Mouse (Mus musculus): ENCODE data around the gene Olfr19. TPM values are rescaled to one million over a fixed set of nuclear protein-coding genes. Genes with fewer than 3 reads are reported as not detected.
"Not testable (repeated sequence)": the region's sequence is repeated elsewhere in the genome, so short reads cannot be mapped to it uniquely, and the experiment has no call there.

Gene Olfr19
- not detected in 2 replicates for polyA plus RNA-seq (2015; fragmentation: Nextera tagmentation; extraction: Ambion mirVana)

DNA sequence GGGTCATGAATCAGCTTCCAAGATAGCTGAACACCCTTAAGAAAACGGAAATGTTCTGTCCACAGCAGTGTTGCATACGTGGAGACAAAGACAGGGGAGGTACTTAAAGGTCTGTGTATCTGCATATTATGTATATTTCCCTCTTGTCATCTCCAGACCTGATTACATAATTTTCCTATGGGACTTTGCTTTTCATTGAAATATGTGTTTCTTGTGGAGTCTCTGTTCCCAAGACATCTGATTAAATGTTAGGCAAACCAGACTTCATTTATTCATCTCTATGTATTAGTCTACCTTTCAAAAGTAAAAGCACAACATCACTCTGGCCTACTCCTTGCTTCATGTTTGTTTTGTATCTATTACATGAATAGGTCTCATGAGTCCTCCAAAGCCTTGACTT is at the start of gene Olfr19:
Gene Olfr19 (minus strand): TSS at position 101 of the 400 bp plus-strand sequence.
- ATAC-seq, result no peak
- no peak within 1 kb of the TSS for H3K27ac ChIP-seq
- H3K4me1 ChIP-seq, result no peaks in the 10 kb centered on the region
- 62% methylated on average over 2 of the region's 2 CpGs for WGBS
- H3K27me3 ChIP-seq, result no peaks in the 10 kb centered on the region
- no peaks in the 10 kb centered on the region for H3K9me3 ChIP-seq (replicated peaks)
- H3K9ac ChIP-seq, result no peak within 1 kb of the TSS
- H3K36me3 ChIP-seq (ENCODE audit: poor library complexity, severe bottlenecking), result no peaks in the 10 kb centered on the region
- H3K4me2 ChIP-seq, result no peak within 1 kb of the TSS
- H3K4me3 ChIP-seq, result no peak within 1 kb of the TSS

DNA sequence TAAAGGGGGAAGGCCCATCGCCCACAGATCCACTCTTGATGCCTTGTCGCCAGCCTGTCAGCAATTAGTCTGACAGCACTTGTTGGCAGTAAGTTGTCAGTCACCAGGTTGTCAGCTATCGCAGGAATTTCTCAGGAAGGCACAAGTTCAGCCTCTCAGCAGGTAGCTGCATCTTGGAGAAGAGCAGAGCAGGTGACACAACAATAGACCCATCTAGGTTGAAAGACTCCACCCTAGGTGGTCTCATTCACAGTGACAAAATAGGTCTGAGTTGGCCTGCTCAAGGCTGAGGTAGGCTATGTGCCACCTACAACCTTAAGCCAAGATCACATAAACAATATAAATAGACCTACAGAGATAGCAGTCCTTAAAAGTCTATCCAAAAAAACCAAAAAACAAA is 8.8 kb upstream of the Olfr19 start:
- Histone ChIP-seq H3K27me3 (no peaks in the 10 kb centered on the region), H3K36me3 (ENCODE audit: poor library complexity, severe bottlenecking) (no peaks in the 10 kb centered on the region), H3K9me3 (replicated peaks) (no peaks in the 10 kb centered on the region), H3K4me2 (no peak overlapping the region), H3K4me3 (no peak overlapping the region), H3K4me1 (no peaks in the 10 kb centered on the region), H3K9ac (no peak overlapping the region), H3K27ac (no peak overlapping the region)
- ATAC-seq, result no peak
- WGBS, result 82% methylated on average over 3 of the region's 3 CpGs

DNA sequence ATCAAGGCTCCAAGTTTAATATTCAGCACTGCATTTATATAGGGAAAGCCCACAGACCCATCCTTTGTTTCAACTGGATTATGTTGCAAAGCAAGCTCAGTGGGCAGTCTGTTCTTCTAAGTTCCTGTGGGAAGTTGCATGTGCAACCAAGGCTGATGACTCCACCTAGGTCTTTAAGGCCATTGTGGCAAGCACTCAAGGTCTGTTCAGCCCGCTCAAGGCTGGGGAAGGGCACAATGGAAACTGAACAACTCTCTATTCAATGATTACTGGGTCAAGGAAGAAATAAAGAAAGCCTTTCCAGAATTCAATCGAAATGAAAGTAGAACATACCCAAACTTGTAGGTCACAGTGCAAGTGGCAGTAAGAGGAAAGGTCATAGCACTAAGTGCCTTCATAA is 7.8 kb upstream of the Olfr19 start:
- Histone ChIP-seq H3K4me2 (no peak overlapping the region), H3K27ac (no peak overlapping the region), H3K4me1 (no peaks in the 10 kb centered on the region), H3K36me3 (ENCODE audit: poor library complexity, severe bottlenecking) (no peaks in the 10 kb centered on the region), H3K9ac (no peak overlapping the region), H3K9me3 (replicated peaks) (no peaks in the 10 kb centered on the region), H3K4me3 (no peak overlapping the region), H3K27me3 (no peaks in the 10 kb centered on the region)
- 80% methylated on average over 2 of the region's 2 CpGs for WGBS
- ATAC-seq, result no peak

DNA sequence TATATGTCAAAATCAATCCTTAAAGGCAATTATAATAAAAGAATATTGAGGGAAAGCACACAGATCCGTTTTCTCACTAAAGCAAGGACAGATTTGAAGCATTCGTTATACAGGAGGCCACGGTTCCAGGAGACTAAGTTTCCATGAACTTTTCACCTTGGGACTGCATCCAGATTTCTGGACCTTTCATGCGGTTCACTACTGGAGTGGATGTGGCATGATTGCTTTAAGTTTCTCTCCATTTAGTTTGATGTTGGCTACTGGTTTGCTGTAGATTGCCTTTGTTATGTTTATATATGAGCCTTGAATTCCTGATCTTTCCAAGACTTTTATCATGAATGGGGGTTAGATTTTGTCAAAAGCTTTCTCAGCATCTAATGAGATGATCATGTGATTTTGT is 11.2 kb downstream of the Olfr19 start:
- 79% methylated on average over 4 of the region's 4 CpGs for WGBS
- H3K27me3 ChIP-seq, result no peaks in the 10 kb centered on the region
- no peaks in the 10 kb centered on the region for H3K36me3 ChIP-seq (ENCODE audit: poor library complexity, severe bottlenecking)
- no peak overlapping the region for H3K9ac ChIP-seq
- no peak overlapping the region for H3K4me3 ChIP-seq
- ATAC-seq, result no peak
- no peaks in the 10 kb centered on the region for H3K4me1 ChIP-seq
- H3K4me2 ChIP-seq, result no peak overlapping the region
- no peaks in the 10 kb centered on the region for H3K9me3 ChIP-seq (replicated peaks)
- H3K27ac ChIP-seq, result no peak overlapping the region

DNA sequence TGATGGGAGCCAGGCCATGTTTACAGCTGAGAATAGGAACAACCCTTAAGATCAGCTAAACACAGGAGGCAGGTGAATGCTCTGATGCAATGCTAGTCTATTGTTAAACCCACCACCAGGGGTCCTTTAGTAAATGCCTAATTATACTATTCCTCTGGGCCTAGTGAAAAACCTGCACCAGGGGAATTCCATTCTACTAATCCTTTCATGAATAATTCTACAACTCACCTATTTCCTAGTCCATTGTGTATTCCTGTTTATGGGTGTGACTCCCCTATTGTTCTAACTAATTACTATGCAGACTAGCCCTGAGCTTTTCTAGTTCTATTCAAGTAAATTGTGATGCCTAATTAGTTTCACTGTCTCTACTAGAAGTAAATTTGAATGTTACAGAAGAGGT is 11.7 kb downstream of the Olfr19 start:
- H3K27ac ChIP-seq; H3K4me2 ChIP-seq; H3K4me1 ChIP-seq; H3K36me3 ChIP-seq (ENCODE audit: poor library complexity, severe bottlenecking); H3K4me3 ChIP-seq; H3K27me3 ChIP-seq; ATAC-seq; H3K9ac ChIP-seq; H3K9me3 ChIP-seq (replicated peaks): not testable (repeated sequence)

DNA sequence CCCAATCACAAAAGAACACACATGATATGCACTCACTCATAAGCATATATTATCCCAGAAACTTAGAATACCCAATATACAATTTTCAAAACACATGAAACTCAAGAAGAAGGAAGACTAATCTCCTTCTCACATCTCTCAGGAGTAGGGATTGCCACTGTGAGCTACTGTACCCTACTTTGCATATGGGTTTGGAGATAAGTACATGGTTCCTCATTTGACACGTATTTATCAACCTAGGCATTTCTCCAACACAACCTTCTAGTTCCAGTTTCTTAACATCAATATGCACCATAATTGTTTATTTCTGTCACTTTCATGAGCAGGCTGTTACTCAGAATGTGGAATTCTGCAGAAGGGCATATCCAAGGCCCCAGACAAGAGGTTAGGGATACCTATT is 31.1 kb downstream of the Olfr19 start:
- H3K4me3 ChIP-seq, result no peak overlapping the region
- H3K36me3 ChIP-seq (ENCODE audit: poor library complexity, severe bottlenecking), result no peaks in the 10 kb centered on the region
- H3K9ac ChIP-seq, result no peak overlapping the region
- H3K9me3 ChIP-seq (replicated peaks), result no peaks in the 10 kb centered on the region
- no peak for ATAC-seq
- no peak overlapping the region for H3K4me2 ChIP-seq
- no peaks in the 10 kb centered on the region for H3K27me3 ChIP-seq
- WGBS, result 90% methylated on average over 1 of the region's 1 CpGs
- no peaks in the 10 kb centered on the region for H3K4me1 ChIP-seq
- no peak overlapping the region for H3K27ac ChIP-seq

DNA sequence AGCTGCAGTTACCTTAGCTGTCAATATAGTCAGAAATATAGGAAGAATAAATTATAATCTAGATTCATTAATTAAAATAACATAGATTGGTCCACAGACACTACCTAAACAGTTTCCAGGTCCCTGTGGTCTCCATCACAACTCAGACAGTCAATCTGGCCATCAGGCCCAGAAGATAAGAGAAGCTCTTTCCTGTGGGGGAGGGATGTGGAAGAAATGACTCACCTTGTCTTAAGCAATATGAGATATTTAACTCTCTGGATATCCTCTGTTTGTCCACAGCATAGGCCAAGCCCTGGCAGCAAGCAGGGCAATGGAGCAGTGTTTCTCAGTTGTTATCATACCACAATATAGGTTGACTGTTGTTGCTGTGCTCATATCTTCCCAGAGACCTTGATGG is 42.5 kb downstream of the Olfr19 start:
- H3K9ac ChIP-seq, result no peak overlapping the region
- no peak overlapping the region for H3K4me3 ChIP-seq
- no peaks in the 10 kb centered on the region for H3K4me1 ChIP-seq
- H3K9me3 ChIP-seq (replicated peaks), result peaks cover 14% of the 10 kb centered on the region; the same call in 1 of the 2 replicates
- no peak overlapping the region for H3K4me2 ChIP-seq
- H3K36me3 ChIP-seq (ENCODE audit: poor library complexity, severe bottlenecking), result no peaks in the 10 kb centered on the region
- no peak overlapping the region for H3K27ac ChIP-seq
- ATAC-seq, result no peak
- no peaks in the 10 kb centered on the region for H3K27me3 ChIP-seq

Other genes with a start within 250 kb of the Olfr19 start
- 28.9 and 30.0 TPM in 2 replicates for gene Fgd4, start 75.9 kb downstream of the Olfr19 start, polyA plus RNA-seq (2015; fragmentation: Nextera tagmentation; extraction: Ambion mirVana)
- 5.6 and 9.8 TPM in 2 replicates for gene Spag6l, start 153.1 kb upstream of the Olfr19 start, polyA plus RNA-seq (2015; fragmentation: Nextera tagmentation; extraction: Ambion mirVana)
- gene Igll1, start 187.6 kb upstream of the Olfr19 start, polyA plus RNA-seq (2015; fragmentation: Nextera tagmentation; extraction: Ambion mirVana), result 0.19 TPM in 1 of 2 replicates, not detected in the other
- gene Top3b, start 194.3 kb upstream of the Olfr19 start, polyA plus RNA-seq (2015; fragmentation: Nextera tagmentation; extraction: Ambion mirVana), result 62.7 and 65.2 TPM in 2 replicates
- 2.5 and 3.5 TPM in 2 replicates for gene Vpreb1, start 194.4 kb upstream of the Olfr19 start, polyA plus RNA-seq (2015; fragmentation: Nextera tagmentation; extraction: Ambion mirVana)
- gene Ppm1f, start 220.1 kb upstream of the Olfr19 start, polyA plus RNA-seq (2015; fragmentation: Nextera tagmentation; extraction: Ambion mirVana), result 22.8 and 26.8 TPM in 2 replicates